Mouse (Mus musculus) embryonic facial prominence, embryonic 12.5 days (tissue): ENCODE data around the gene Shc4. TPM values are rescaled to one million over a fixed set of nuclear protein-coding genes. Genes with fewer than 3 reads are reported as not detected.

Source experiments
- ATAC-seq: fragments of 200-750 bp; cut with Nextera tagmentation; 2 replicates; pipeline ENCODE4 v1.8.0; 2017; ENCODE audit not compliant: insufficient number of reproducible peaks, insufficient read depth, low FRiP score, low TSS enrichment
- H3K27ac ChIP-seq: fragments of 300-500 bp; sonication (generic); 2 replicates; pipeline ENCODE4 v1.5.1; 2016; ENCODE audit warnings: mild to moderate bottlenecking
- H3K27me3 ChIP-seq: fragments of 300-500 bp; sonication (generic); 2 replicates; pipeline ENCODE4 v1.6.1; 2016; ENCODE audit warnings: mild to moderate bottlenecking, moderate library complexity
- H3K36me3 ChIP-seq: fragments of 300-500 bp; sonication (generic); 2 replicates; pipeline ENCODE4 v1.6.1; 2016; ENCODE audit warnings: mild to moderate bottlenecking
- H3K4me1 ChIP-seq: fragments of 300-500 bp; sonication (generic); 2 replicates; pipeline ENCODE4 v1.6.1; 2016
- H3K4me2 ChIP-seq: fragments of 300-500 bp; sonication (generic); replicated peaks from 2 replicates; pipeline ENCODE4 v1.6.1; 2016; ENCODE audit warnings: mild to moderate bottlenecking, moderate library complexity
- H3K4me3 ChIP-seq: fragments of 300-500 bp; sonication (generic); 2 replicates; pipeline ENCODE4 v1.5.1; 2016; ENCODE audit warnings: mild to moderate bottlenecking
- H3K9ac ChIP-seq: fragments of 300-500 bp; sonication (generic); 2 replicates; pipeline ENCODE4 v1.6.1; 2016; ENCODE audit warnings: mild to moderate bottlenecking, moderate library complexity
- H3K9me3 ChIP-seq: fragments of 300-500 bp; sonication (generic); 2 replicates; pipeline ENCODE4 v1.6.1; 2016; ENCODE audit warnings: mild to moderate bottlenecking, moderate library complexity
- WGBS: fragments of 180-500 bp; shearing (Covaris S2); methylation state at CpG from one replicate; pipeline ENCODE4 v1.1.7; 2016; 5-methylcytosine and 5-hydroxymethylcytosine counted together
- polyA plus RNA-seq: library from polyadenylated mRNA; unstranded; fragments of >200 nt; fragmentation: Nextera tagmentation; extraction: Ambion mirVana; gene quantifications from 2 replicates; pipeline ENCODE4 v1.2.1, GENCODE M21; 2016

The Shc4 gene
- polyA plus RNA-seq, 1 experiment from 2014 or later: 2.5 TPM

- Histone ChIP-seq H3K4me1 (peaks cover 13% of the 10 kb centered on the region), H3K36me3 (no peaks in the 10 kb centered on the region), H3K27me3 (no peaks in the 10 kb centered on the region), H3K9me3 (no peaks in the 10 kb centered on the region), H3K4me2 (no peak overlapping the region), H3K27ac (no peak overlapping the region), H3K4me3 (no peak overlapping the region), H3K9ac (no peak overlapping the region)
- no peak for ATAC-seq
- WGBS: 80% methylated on average over 4 of the region's 4 CpGs
These were observed 97.4 kb downstream of the Shc4 start for GRCm38 (mm10) chr2:125626536-125626935.

GRCm38 (mm10) chr2:125624837-125625351, 99.1 kb downstream of the Shc4 start, which contains the start of gene Cep152:
Cep152 (minus strand) TSS chr2:125625113.
- WGBS: under 1% methylated on average over 50 of the region's 50 CpGs
- Histone ChIP-seq H3K27me3 (no peaks in the 10 kb centered on the region), H3K4me1 (peaks cover 18% of the 10 kb centered on the region), H3K36me3 (peaks cover 5% of the 10 kb centered on the region), H3K27ac (0 out of 2 replicates have a peak within 1 kb of the TSS, but pooled peaks have one; percentile 30), H3K9ac (peak within 1 kb of the TSS; percentile 77), H3K4me2 (peak within 1 kb of the TSS; percentile 61), H3K9me3 (no peaks in the 10 kb centered on the region), H3K4me3 (peak within 1 kb of the TSS; percentile 84)
- ATAC-seq: peak; percentile 94

- peak overlapping the region; percentile 84 for H3K4me3 ChIP-seq
- H3K27me3 ChIP-seq: no peaks in the 10 kb centered on the region
- ATAC-seq: no peak
- peak overlapping the region; percentile 77 for H3K9ac ChIP-seq
- H3K36me3 ChIP-seq: peaks cover 11% of the 10 kb centered on the region
- peaks cover 18% of the 10 kb centered on the region for H3K4me1 ChIP-seq
- H3K9me3 ChIP-seq: no peaks in the 10 kb centered on the region
- H3K4me2 ChIP-seq: peak overlapping the region; percentile 61
- H3K27ac ChIP-seq: no peak overlapping the region
- WGBS: 15% methylated on average over 9 of the region's 9 CpGs
These were observed 99.7 kb downstream of the Shc4 start for GRCm38 (mm10) chr2:125624127-125624685.

- Histone ChIP-seq H3K4me3 (0 out of 2 replicates have a peak overlapping the region, but pooled peaks have one; percentile 84), H3K27ac (no peak overlapping the region), H3K4me1 (peaks cover 18% of the 10 kb centered on the region), H3K4me2 (peak overlapping the region; percentile 61), H3K9me3 (no peaks in the 10 kb centered on the region), H3K9ac (no peak overlapping the region), H3K36me3 (peaks cover 16% of the 10 kb centered on the region), H3K27me3 (no peaks in the 10 kb centered on the region)
- ATAC-seq: no peak
- WGBS: 90% methylated on average over 15 of the region's 15 CpGs
These were observed 100.7 kb downstream of the Shc4 start for GRCm38 (mm10) chr2:125623211-125623610.

- ATAC-seq: peak; percentile 79
- Histone ChIP-seq H3K36me3 (peaks cover 40% of the 10 kb centered on the region), H3K4me3 (no peak overlapping the region), H3K27me3 (no peaks in the 10 kb centered on the region), H3K4me1 (peaks cover 18% of the 10 kb centered on the region), H3K4me2 (peak overlapping the region; percentile 13; the same call in 1 of the 2 replicates), H3K9me3 (no peaks in the 10 kb centered on the region), H3K9ac (no peak overlapping the region), H3K27ac (peak overlapping the region; percentile 76)
- WGBS: 40% methylated on average over 25 of the region's 25 CpGs
These were observed 103.6 kb downstream of the Shc4 start for GRCm38 (mm10) chr2:125620213-125620907.

GRCm38 (mm10) chr2:125615858-125616424, 108.0 kb downstream of the Shc4 start:
- no peak for ATAC-seq
- Histone ChIP-seq H3K36me3 (peaks cover 71% of the 10 kb centered on the region), H3K9me3 (no peaks in the 10 kb centered on the region), H3K27me3 (no peaks in the 10 kb centered on the region), H3K4me3 (no peak overlapping the region), H3K4me1 (peaks cover 6% of the 10 kb centered on the region; the same call in 1 of the 2 replicates), H3K27ac (no peak overlapping the region), H3K9ac (no peak overlapping the region), H3K4me2 (no peak overlapping the region)
- 88% methylated on average over 8 of the region's 8 CpGs for WGBS

- H3K36me3 ChIP-seq: peaks cover 74% of the 10 kb centered on the region
- no peaks in the 10 kb centered on the region for H3K9me3 ChIP-seq
- peaks cover 3% of the 10 kb centered on the region; the same call in 1 of the 2 replicates for H3K4me1 ChIP-seq
- H3K27ac ChIP-seq: no peak overlapping the region
- WGBS: 93% methylated on average over 7 of the region's 7 CpGs
- no peak overlapping the region for H3K4me2 ChIP-seq
- no peak overlapping the region for H3K4me3 ChIP-seq
- ATAC-seq: no peak
- no peaks in the 10 kb centered on the region for H3K27me3 ChIP-seq
- H3K9ac ChIP-seq: no peak overlapping the region
These were observed 108.5 kb downstream of the Shc4 start for GRCm38 (mm10) chr2:125615440-125615839.

GRCm38 (mm10) chr2:125606220-125606845, 117.6 kb downstream of the Shc4 start:
- H3K27me3 ChIP-seq: no peaks in the 10 kb centered on the region
- no peaks in the 10 kb centered on the region for H3K9me3 ChIP-seq
- no peak overlapping the region for H3K4me3 ChIP-seq
- ATAC-seq: no peak
- WGBS: 82% methylated on average over 17 of the region's 17 CpGs
- no peak overlapping the region for H3K4me2 ChIP-seq
- no peak overlapping the region for H3K9ac ChIP-seq
- H3K4me1 ChIP-seq: no peaks in the 10 kb centered on the region
- H3K27ac ChIP-seq: no peak overlapping the region
- peaks cover 67% of the 10 kb centered on the region for H3K36me3 ChIP-seq

GRCm38 (mm10) chr2:125604646-125605045, 119.3 kb downstream of the Shc4 start:
- Histone ChIP-seq H3K4me3 (no peak overlapping the region), H3K9me3 (no peaks in the 10 kb centered on the region), H3K4me2 (no peak overlapping the region), H3K9ac (no peak overlapping the region), H3K36me3 (peaks cover 68% of the 10 kb centered on the region), H3K27me3 (no peaks in the 10 kb centered on the region), H3K4me1 (no peaks in the 10 kb centered on the region), H3K27ac (no peak overlapping the region)
- no peak for ATAC-seq
- WGBS: 64% methylated on average over 7 of the region's 7 CpGs

- Histone ChIP-seq H3K27ac (no peak overlapping the region), H3K4me2 (no peak overlapping the region), H3K4me1 (no peaks in the 10 kb centered on the region), H3K9ac (no peak overlapping the region), H3K27me3 (no peaks in the 10 kb centered on the region), H3K4me3 (no peak overlapping the region), H3K36me3 (peaks cover 66% of the 10 kb centered on the region), H3K9me3 (no peaks in the 10 kb centered on the region)
- WGBS: 92% methylated on average over 3 of the region's 3 CpGs
- ATAC-seq: no peak
These were observed 121.0 kb downstream of the Shc4 start for GRCm38 (mm10) chr2:125602970-125603369.

- H3K36me3 ChIP-seq: peaks cover 61% of the 10 kb centered on the region
- H3K9me3 ChIP-seq: no peaks in the 10 kb centered on the region
- H3K27me3 ChIP-seq: no peaks in the 10 kb centered on the region
- no peak overlapping the region for H3K9ac ChIP-seq
- H3K4me2 ChIP-seq: no peak overlapping the region
- H3K4me1 ChIP-seq: no peaks in the 10 kb centered on the region
- WGBS: 79% methylated on average over 4 of the region's 4 CpGs
- no peak overlapping the region for H3K4me3 ChIP-seq
- H3K27ac ChIP-seq: no peak overlapping the region
- ATAC-seq: no peak
These were observed 125.0 kb downstream of the Shc4 start for GRCm38 (mm10) chr2:125598958-125599357.
